Mouse (Mus musculus) E14TG2a.4 (cell line): ENCODE data around the gene Bcat2.

ENCODE experiments used
- H3K27me3 ChIP-seq: 2 replicates; pipeline ENCODE4 v1.6.1; 2014; ENCODE audit warnings: low read length, control low read depth; ENCODE audit not compliant: insufficient read depth
- H3K36me3 ChIP-seq: 2 replicates; pipeline ENCODE4 v1.6.1; 2014; ENCODE audit warnings: low read length, control low read depth; ENCODE audit not compliant: insufficient read depth
- H3K4me1 ChIP-seq: replicated peaks from 2 replicates; pipeline ENCODE4 v1.6.1; 2014; ENCODE audit warnings: low read depth, low read length, control low read depth
- H3K4me3 ChIP-seq: replicated peaks from 2 replicates; pipeline ENCODE4 v1.5.1; 2014; ENCODE audit warnings: mild to moderate bottlenecking, low read length
- H3K9me3 ChIP-seq: 2 replicates; pipeline ENCODE4 v1.6.1; 2014; ENCODE audit warnings: low read length, control low read depth
- CTCF ChIP-seq: conservative IDR thresholded peaks from 2 replicates; pipeline ENCODE4 v1.5.1; 2014; ENCODE audit warnings: low read length
- NANOG ChIP-seq: IDR thresholded peaks from 2 replicates; pipeline ENCODE4 v1.6.1; 2014; ENCODE audit warnings: borderline replicate concordance, low read length, mixed read lengths
- POU5F1 ChIP-seq: IDR thresholded peaks from 2 replicates; pipeline ENCODE4 v1.6.1; 2014; ENCODE audit warnings: low read length, borderline replicate concordance

Gene Bcat2

GRCm38 (mm10) chr7:45598960-45599879 is 29.3 kb downstream of the Bcat2 start:
- Histone ChIP-seq H3K4me1 (peaks cover 58% of the 10 kb centered on the region), H3K9me3 (peaks cover 4% of the 10 kb centered on the region; the same call in 1 of the 2 replicates), H3K4me3 (no peak overlapping the region), H3K27me3 (0 out of 2 replicates have a peak, but pooled peaks cover 4% of the 10 kb centered on the region), H3K36me3 (no peaks in the 10 kb centered on the region)
- TF ChIP-seq NANOG (no peak), POU5F1 (no peak), CTCF (no peak)

- Histone ChIP-seq H3K4me1 (peaks cover 23% of the 10 kb centered on the region), H3K9me3 (no peaks in the 10 kb centered on the region), H3K4me3 (no peak overlapping the region), H3K27me3 (peaks cover 13% of the 10 kb centered on the region; the same call in 1 of the 2 replicates), H3K36me3 (no peaks in the 10 kb centered on the region)
- TF ChIP-seq POU5F1 (no peak), CTCF (no peak), NANOG (no peak)
Observed at GRCm38 (mm10) chr7:45605704-45606289, 35.8 kb downstream of the Bcat2 start.

GRCm38 (mm10) chr7:45609511-45609910 is 39.6 kb downstream of the Bcat2 start:
- H3K9me3 ChIP-seq, result no peaks in the 10 kb centered on the region
- H3K27me3 ChIP-seq, result peaks cover 12% of the 10 kb centered on the region
- no peak overlapping the region for H3K4me3 ChIP-seq
- no peaks in the 10 kb centered on the region for H3K36me3 ChIP-seq
- peaks cover 7% of the 10 kb centered on the region for H3K4me1 ChIP-seq
- no peak for TF ChIP-seq CTCF
- TF ChIP-seq NANOG, result no peak
- TF ChIP-seq POU5F1, result no peak

- Histone ChIP-seq H3K4me1 (peaks cover 28% of the 10 kb centered on the region), H3K27me3 (peaks cover 61% of the 10 kb centered on the region), H3K9me3 (no peaks in the 10 kb centered on the region), H3K36me3 (no peaks in the 10 kb centered on the region), H3K4me3 (no peak overlapping the region)
- TF ChIP-seq NANOG (no peak), POU5F1 (no peak), CTCF (no peak)
Observed at GRCm38 (mm10) chr7:45616277-45616676, 46.3 kb downstream of the Bcat2 start.

GRCm38 (mm10) chr7:45617042-45617695 is 47.2 kb downstream of the Bcat2 start, which contains the start of gene Fut1:
Fut1 (plus strand) TSS chr7:45617289.
- no peaks in the 10 kb centered on the region for H3K36me3 ChIP-seq
- H3K4me1 ChIP-seq, result peaks cover 34% of the 10 kb centered on the region
- peaks cover 61% of the 10 kb centered on the region for H3K27me3 ChIP-seq
- peak within 1 kb of the TSS; percentile 75 for H3K4me3 ChIP-seq
- no peaks in the 10 kb centered on the region for H3K9me3 ChIP-seq
- TF ChIP-seq CTCF, result no peak
- TF ChIP-seq NANOG, result no peak
- no peak for TF ChIP-seq POU5F1

- no peaks in the 10 kb centered on the region for H3K9me3 ChIP-seq
- TF ChIP-seq POU5F1, result no peak
- TF ChIP-seq NANOG, result no peak
- TF ChIP-seq CTCF, result no peak
- no peak overlapping the region for H3K4me3 ChIP-seq
- H3K36me3 ChIP-seq, result no peaks in the 10 kb centered on the region
- peaks cover 34% of the 10 kb centered on the region for H3K4me1 ChIP-seq
- peaks cover 70% of the 10 kb centered on the region for H3K27me3 ChIP-seq
Observed at GRCm38 (mm10) chr7:45618316-45618715, 48.4 kb downstream of the Bcat2 start.

- no peak overlapping the region for H3K4me3 ChIP-seq
- peaks cover 43% of the 10 kb centered on the region for H3K4me1 ChIP-seq
- H3K36me3 ChIP-seq, result no peaks in the 10 kb centered on the region
- H3K27me3 ChIP-seq, result peaks cover 79% of the 10 kb centered on the region
- no peak for TF ChIP-seq CTCF
- no peak for TF ChIP-seq NANOG
- TF ChIP-seq POU5F1, result no peak
- H3K9me3 ChIP-seq, result no peaks in the 10 kb centered on the region
Observed at GRCm38 (mm10) chr7:45619592-45619991, 49.6 kb downstream of the Bcat2 start.

GRCm38 (mm10) chr7:45621443-45621842 is 51.5 kb downstream of the Bcat2 start, which contains the start of gene Izumo1:
Izumo1 (plus strand) TSS chr7:45621811.
- H3K4me3 ChIP-seq, result peak within 1 kb of the TSS; percentile 46
- no peaks in the 10 kb centered on the region for H3K9me3 ChIP-seq
- H3K4me1 ChIP-seq, result peaks cover 32% of the 10 kb centered on the region
- peaks cover 77% of the 10 kb centered on the region for H3K27me3 ChIP-seq
- no peak for TF ChIP-seq CTCF
- peak; percentile 35; the same call in 1 of the 2 replicates for TF ChIP-seq NANOG
- no peaks in the 10 kb centered on the region for H3K36me3 ChIP-seq
